Mouse (Mus musculus) megakaryocyte, embryonic 14.5 days (primary cell): ENCODE measurements at regions not wholly inside any gene's neighbourhood (a gene's known extent, or its start where the extent isn't known, plus 50 kb on each side); places are given as distances from the start of the nearest gene placed in this dataset.

ENCODE experiments used
- FLI1 ChIP-seq: IDR thresholded peaks from 2 replicates; pipeline ENCODE4 v1.6.1; 2012; ENCODE audit warnings: low read length, inconsistent platforms, mixed read lengths
- GATA1 ChIP-seq: IDR thresholded peaks from 3 replicates; pipeline ENCODE4 v1.6.1; 2012; ENCODE audit warnings: mixed read lengths, low read length, inconsistent platforms, borderline replicate concordance

DNA sequence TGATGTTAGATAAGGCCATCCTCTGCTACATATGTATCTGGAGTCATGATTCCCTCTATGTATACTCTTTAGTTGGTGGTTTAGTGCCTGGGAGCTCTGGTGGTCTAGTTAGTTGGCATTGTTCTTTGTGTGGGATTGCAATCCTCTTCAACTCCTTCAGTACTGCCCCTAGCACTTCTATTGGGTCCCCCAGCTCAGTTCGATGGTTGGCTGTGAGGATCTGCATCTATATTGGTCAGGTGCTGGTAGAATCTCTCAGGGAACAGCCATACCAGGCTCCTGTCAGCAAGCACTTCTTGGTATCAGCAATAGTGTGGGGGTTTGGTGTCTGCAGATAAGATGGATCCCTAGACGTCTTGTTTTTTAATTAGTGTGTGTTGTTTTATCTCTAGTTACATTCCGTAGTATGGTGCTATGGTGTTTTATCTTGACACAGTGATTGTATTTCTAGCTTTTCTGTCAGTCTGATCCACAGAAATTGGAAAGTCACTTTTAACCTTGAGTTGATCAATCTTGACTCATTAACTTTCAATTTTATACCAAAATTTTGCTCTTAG is 296.6 kb downstream of the Fgf10 start:
- TF ChIP-seq GATA1 (no peak), FLI1 (no peak)
